Mouse (Mus musculus) heart, postnatal 14 days (tissue): ENCODE results near the gene Cfap157. TPM values are rescaled to one million over a fixed set of nuclear protein-coding genes. Genes with fewer than 3 reads are reported as not detected.

Source experiments
- DNase-seq, 2 experiments: peaks; one replicate each; pipeline ENCODE4 v3.0.0; 2021 to 2022
- intact Hi-C: fragments of 180-260 bp; cut with DNase I; formaldehyde crosslinking; loops from one replicate; pipeline ENCODE4 v1.15.1; 2025
- total RNA-seq, 2 experiments: library from RNA; stranded (reverse); gene quantifications; 2 replicates each; pipeline ENCODE4 v1.2.3; 2021

Cfap157 gene
- total RNA-seq, 2 experiments from 2014 or later = 0.17 to 0.24 TPM

DNA sequence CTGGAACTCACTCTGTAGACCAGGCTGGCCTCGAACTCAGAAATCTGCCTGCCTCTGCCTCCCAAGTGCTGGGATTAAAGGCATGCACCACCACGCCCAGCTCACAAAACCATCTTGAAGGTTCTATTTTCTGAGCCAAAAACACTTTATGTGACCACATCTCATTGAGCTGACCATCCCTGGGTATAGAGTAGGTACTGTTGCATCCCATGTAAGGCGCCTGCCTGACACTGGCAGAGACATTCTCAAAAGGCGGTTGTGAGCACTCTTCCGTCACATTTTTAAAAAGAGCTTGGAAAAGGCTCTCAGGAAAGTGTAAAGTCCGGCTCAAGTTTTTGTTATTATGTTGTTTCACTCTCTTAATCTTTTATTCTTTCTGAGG lies 27.6 kb downstream of the Cfap157 start:
- intact Hi-C loops = loop anchor here (1.0 kb wide), 1 partner anchor 43 kb away; the partner anchor contains the start of gene Cdk9

DNA sequence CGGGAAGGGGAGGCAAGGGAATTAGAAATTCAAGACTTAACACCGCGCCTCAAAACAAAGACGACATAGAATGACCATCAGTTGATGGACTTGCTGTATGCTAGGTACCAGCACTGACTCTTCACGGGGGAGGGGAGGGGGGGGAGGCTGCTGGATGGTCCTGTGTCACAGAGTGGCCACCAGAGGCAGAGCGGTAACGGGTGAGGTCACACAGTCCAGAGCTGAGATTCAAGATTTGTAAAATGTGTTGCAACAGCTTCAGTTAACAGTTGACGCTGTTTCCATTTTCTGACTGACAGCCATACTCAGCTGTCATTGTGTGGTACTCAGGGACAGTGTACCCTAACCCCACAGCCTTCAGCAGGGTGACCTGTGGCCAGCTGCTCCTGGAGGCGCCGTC lies 32.0 kb downstream of the Cfap157 start:
- intact Hi-C loops = no loop called here
- no peak for DNase-seq

More for the DNA sequence above, 27.6 kb downstream of the Cfap157 start:
- DNase-seq = no peak

DNA sequence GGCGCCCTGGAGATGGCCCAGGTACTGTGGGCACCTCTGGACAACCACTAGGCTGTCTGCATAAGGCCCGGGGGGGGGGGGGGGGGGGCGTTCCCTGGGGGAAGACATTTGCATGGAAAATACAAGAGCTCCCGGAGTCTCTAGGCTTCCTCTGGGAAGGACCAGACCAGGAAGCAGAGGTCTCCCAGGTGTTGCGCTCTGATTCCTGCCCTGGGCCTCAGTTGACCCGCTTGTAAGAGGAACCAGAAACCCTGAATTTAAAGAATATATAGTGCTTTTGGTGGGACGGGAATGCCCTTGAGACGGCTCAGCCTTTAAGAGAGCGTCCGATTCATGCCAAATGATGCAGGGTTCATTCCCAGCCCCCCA lies 32.6 kb downstream of the Cfap157 start:
- DNase-seq = no peak
- intact Hi-C loops = no loop called here

DNA sequence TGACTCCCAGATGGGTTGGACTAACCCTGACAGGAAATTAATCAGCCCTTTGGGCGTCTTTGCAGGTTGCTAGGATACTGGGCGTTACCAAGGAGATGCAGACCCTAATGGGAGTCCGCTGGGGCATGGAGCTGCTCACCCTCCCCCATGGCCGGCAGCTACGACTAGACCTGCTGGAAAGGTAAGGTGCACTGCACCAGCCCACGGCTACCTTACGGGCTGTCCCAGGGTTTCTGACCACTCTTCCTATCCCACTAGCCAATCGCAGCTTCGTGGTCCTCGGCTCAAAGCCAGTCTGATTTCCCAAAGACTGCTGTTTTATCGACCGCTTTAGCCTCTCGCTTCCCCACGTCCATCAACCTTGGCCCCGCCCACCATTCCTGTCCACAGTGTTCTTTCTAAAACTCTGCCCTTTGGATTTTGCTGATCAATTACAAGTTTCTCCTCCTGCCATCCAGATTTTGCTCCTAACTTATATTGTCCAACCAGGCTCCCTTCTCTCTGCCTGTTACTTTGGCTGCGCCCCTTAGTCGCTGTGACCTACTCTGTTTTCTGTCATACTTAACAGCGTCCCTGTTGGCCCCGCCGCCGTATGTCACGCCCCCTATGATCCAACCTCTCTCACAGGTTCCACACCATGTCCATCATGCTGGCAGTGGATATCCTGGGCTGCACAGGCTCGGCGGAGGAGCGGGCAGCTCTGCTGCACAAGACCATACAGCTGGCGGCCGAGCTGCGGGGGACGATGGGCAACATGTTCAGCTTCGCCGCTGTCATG lies 33.2 kb downstream of the Cfap157 start:
- DNase-seq = peak in 1 of 2 experiments; percentile 57
- intact Hi-C loops = no loop called here

DNA sequence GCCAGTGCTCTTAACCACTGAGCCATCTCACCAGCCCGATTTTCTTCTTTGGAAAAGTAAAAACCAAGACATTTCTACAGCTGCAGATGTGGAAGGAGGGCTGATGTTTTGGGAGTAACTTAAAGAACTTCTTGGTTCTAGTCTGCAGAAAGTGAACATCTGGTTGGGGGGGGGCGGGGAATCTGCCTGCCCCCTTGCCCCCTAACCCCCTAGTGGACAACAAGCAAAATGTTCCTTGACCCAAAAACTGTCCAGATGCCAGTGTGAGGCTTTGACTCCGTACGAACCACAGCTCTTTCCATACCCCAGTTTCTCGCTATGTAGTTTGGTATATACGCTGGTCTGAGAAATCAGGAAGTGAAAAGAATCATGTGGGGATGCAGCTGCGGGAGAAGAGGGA lies 34.0 kb downstream of the Cfap157 start:
- intact Hi-C loops = no loop called here

DNA sequence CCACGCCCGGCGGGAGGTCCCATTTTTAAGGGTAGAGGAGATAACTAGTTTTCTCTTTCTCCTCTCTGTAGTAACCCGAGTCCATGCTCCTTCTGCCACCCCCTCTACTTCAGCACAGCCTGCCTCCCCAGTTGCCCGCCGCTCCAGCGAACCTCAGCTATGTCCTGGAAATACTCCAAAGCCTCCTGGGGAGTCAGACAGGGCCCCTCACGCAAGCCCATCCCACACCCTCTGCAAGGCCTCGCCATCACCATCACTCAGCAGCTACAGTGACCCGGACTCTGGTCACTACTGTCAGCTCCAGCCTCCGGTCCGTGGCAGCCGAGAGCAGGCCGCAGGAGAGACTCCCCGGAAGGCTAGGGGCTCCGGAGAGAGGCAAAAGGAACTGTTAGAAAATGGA lies 35.1 kb downstream of the Cfap157 start:
- intact Hi-C loops = loop anchor here (5.0 kb wide), 1 partner anchor 117 kb away; no protein-coding TSS in a partner anchor
- DNase-seq = no peak

More for the DNA sequence above, 34.0 kb downstream of the Cfap157 start:
- no peak for DNase-seq

DNA sequence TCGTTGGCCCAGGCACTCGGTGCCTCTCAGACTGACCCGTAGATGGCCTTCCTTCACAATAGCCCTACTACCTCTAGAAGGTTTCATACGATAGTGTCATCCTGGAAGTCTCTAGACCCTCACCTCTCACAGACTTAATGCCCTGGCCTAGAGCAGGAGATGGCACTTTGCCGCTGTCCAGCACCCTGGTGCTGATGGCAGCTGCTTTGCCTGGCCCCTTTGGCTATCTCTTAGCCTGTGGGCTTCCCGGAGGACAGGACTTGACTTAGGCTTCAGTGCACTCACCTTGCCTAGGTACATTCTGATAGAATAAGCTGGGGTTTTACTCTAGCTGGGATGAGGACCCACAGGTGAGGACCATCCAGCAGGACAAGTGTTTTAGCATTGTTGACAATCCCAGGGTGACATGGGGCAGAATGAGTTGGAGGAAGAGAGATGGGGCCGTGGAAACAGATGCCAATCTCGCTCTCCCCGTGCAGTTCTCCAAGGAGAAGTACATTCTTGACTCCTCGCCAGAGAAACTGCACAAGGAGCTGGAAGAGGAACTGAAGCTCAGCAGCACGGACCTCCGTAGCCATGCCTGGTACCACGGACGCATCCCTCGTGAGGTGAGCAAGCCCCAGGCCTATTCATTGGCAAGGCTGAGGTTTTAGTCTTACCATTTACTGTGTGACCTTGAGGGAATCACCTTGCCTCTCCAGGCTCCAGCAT lies 39.8 kb downstream of the Cfap157 start:
- intact Hi-C loops = no loop called here
- no peak for DNase-seq

DNA sequence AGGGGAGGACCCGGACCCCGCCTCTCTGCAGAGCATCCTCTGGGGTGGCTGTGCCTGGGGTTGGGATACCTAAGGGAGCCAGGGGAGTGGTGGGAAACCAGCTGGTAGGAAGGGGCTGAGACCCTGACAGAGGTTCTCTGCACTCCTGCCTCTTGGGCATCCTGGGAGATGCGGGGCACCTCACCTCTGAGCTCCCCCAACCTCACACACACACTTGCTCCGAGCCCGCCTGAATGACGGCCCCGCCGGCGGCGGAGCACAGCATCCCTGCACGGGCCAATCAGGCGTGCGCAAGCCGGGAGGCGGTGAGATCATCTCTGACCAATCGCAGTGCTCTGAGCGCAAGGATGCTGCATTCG lies 42.1 kb downstream of the Cfap157 start:
- intact Hi-C loops = no loop called here
- DNase-seq = no peak

DNA sequence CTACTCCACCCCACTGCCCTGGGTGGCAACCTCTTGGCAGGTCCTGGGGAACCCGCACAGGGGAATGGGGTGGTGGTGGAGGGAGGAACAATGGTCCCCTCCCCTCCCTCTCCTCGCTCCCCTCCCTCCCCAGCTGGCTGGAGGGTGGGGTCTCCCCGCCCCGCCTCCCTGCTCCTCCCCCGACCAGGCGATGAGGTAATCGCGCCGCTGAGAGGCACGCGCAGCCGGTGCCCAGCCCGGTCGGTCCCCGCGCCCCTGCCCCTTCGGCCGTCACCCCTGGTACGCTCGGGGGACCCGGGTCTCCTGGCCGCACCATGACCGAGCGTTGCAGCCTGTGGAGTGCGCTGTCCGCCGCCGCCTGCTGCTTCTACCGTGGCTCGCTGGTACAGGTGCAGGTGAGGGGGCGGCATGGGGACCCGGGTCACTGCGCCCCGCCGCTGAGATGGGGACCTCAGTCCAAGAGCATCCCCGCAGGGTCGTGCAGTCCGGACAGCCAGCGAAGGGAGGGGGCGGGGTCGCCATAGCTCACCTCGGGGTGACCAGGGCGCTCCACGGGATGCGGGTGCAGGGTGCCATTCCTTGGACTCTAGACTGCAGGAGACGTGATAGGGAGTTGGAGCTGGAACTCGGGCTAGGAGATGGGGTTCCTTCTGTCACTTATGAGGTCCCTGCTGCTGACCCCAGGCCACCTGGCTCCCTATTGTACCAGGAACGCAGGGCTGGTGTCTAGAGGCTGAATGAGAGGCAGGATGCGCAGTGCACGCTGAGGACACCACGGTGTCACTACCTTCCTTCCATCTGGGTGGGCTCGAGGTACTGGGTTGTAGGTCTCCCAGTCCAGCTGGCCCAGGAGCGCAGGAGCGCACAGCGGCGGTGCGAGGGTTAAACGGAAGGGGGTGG lies 42.7 kb downstream of the Cfap157 start:
- intact Hi-C loops = no loop called here
- DNase-seq = peak; percentile 57 to 60

DNA sequence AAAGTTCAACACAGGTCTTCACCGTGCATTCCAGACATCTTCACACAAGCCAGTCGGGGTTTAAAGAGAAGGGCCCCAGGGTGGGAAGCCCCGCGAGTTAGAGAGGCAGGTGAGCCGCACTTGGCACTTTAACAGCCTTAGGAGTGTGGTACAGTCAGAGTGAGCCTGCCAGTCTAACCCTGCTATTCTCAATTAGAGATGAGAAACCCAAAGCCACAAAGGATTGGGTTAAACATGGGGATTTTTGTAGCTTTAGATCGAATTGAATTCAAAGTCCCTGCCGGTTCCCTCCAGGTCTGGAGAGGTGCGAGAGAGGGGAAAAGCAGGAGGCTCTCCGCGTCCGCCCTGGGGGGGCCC lies 43.3 kb downstream of the Cfap157 start, which contains the start of gene 6330409D20Rik:
Gene 6330409D20Rik, minus strand, starts transcription at position 101 of the 357 bp plus-strand sequence.
- intact Hi-C loops = no loop called here
- DNase-seq = no peak

DNA sequence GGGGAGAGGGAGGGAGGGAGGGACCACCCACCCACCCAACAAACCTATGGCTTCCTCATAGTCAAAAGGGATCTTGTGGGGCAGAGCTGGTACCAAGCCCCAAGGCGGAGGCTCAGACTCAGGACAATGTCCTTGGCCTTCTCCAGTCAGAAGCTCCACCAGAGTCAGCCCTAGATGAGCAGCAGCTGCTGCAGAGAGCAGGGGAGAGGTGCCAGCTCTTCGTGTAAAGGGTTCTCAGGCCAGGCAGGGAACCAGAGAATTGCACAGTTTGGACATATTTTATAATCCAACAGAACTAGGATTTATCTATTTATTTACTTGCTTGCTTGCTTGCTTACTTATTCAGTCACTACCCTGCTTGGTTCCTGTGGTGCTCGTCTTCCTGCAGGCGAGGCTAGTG lies 44.9 kb downstream of the Cfap157 start:
- intact Hi-C loops = no loop called here
- no peak for DNase-seq

DNA sequence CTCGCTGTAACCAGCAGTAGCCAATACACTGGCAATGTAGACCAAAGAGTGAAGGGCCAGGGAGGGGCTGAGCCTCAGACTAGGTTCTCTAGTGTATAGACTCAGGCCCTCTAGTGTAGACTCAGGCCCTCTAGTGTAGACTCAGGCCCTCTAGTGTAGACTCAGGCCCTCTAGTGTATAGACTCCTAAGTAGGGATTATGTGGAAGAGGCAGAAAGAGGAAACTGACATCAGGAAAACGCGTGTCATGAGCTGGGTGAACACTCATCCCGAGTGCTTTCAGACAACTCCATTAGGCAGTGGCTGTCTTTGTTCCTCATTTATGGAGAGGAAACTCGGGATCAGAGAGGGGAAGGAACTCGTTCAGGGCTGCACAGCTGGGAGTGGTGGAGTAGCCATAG lies 47.2 kb downstream of the Cfap157 start:
- no peak for DNase-seq
- intact Hi-C loops = no loop called here

DNA sequence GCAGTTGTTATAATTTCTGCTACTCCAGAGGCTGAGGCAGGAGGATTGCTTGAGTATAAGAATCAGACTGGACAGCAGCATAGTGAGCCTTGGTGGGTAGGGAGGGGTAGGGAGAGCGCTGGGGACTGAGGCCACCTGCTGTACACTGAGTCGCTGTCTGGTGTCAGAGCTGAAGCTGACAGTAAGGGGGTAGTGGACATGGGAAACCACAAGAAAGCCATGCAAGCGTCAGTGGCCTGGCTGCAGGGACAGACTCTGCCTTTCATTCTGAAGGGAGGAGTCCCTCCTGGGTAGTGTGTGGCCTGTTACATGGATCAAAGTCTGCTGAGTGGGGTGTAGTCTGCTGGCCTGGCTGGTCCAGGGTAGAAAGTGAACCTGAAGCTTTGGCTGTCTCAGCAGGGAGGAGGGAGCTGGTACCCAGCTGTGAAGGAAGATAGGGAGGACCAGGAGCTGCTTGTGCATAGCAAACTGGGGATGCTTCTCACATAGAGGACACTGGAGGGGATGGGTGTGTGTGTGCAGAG lies 47.9 kb downstream of the Cfap157 start:
- intact Hi-C loops = no loop called here
- DNase-seq = no peak

DNA sequence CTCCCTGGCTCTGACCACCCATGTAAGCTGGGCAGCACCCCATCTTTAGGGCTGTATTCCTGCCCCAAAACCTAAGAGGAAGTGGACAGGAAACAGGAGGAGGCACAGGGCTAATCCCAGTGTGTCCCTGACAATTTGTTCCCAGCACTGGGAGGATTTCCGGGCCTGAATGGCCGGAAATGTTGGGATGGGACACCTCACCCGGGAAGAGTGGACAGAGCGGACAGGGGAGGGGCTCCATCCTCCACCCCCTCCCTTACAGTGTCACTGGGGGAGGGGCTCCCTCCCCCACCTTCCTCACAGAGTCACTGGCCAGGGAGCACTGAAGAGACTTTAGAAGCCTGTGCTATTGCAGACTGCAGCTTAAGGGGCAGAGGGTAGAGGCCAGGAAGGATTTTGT lies 49.3 kb downstream of the Cfap157 start:
- intact Hi-C loops = no loop called here
- peak; percentile 73 to 78 for DNase-seq

DNA sequence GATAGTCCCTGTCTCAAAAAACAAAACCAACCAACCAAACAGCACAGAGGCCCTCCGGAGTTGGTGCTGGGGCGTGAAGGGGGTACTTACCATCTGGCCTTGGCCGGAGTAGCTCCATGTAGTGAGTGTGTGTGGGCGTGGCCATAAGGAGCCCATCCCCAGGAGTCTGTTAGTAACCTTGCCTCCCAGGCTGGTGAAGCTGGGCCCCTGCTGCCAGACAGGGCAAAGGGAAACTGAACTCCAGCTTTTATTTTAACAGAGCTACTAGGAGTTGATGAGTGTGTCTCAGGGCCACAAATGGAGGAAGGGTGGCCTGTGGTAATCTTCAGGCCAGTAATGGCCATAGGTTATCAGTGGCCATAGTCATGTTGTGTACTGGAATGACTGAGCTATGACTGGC lies 49.7 kb downstream of the Cfap157 start:
- no peak for DNase-seq
- intact Hi-C loops = no loop called here

DNA sequence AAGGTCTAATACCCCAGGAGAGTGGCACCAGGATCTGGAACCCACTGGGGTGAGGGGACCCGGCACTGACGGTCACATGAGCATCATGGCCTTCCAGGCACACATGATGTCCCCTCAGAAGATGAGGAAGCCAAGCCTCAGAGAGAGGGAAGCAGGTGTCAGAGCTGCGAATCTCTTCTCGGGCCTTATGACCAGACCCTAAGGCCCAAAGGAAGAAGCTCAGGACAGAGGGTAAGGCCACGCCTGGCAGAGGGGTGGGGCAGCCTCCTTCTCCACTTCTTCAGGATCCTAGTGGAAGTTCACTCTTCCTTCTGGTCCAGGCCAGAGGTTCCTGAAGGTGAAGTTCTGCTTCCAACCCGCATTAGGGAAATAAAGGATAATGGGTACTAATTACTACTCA lies 51.5 kb downstream of the Cfap157 start:
- intact Hi-C loops = no loop called here
- no peak for DNase-seq

DNA sequence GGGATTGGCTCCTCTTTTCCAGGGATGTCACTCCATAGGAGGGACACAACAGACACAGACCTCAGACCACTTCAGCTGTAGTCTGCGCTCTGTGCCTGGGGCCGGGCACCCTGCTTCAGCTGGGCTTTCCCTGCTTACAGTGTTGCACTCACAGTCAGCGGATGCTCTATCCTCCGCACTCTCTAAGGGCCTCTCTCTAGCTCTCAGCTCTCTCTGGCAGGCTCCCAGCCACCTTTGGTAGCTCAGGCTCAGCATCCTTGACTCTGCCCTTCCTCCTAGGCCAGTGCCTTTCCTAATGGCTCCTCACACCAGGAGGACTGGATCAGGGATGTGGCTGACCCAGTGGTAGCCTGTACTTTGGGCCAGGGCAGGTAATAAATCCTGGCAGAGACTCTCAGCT lies 52.3 kb downstream of the Cfap157 start:
- peak in 1 of 2 experiments; percentile 52 for DNase-seq
- intact Hi-C loops = no loop called here

DNA sequence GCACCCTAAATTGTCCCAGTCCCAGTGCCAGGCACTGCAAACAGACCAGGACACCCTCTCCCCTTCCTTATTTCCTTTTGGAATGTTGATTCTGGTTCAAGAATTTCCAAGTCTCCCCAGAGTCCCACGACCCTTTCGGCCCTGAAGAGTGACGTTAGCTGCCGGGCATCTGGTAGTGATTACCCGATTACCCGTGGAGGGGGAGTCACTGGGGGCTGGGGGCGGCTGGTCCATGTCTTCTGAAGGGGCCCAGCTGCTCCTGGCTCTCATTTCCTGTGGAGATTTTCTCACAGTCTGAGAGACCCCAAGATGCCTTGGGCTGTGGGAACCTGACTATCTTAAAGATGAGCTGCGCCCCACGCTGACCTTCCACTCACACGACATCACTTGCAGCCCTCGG lies 53.4 kb downstream of the Cfap157 start:
- peak in 1 of 2 experiments; percentile 58 for DNase-seq

DNA sequence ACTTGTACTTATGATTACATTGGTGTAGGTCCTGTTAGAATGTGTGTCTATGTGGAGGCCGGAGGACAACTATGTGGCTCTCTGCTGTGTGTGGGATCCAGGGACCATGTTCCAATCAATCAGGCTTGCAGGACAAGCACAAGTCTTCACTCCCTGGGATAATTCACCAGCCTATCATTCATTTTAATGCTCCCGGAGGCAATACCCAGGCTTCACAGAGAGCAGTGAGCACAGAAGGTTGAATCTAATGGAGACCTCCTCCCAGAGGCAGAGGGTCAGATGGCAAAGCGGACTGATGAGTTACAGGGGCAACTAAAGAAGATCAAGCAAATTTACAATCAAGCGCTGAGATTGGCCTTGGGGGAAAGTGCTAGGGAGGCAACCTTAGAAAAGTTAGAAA lies 54.7 kb downstream of the Cfap157 start:
- intact Hi-C loops = loop anchor here (2.0 kb wide), 1 partner anchor 17 kb away; the partner anchor contains the start of gene Cdk9
- DNase-seq = no peak

More for the DNA sequence above, 53.4 kb downstream of the Cfap157 start:
- intact Hi-C loops = no loop called here

DNA sequence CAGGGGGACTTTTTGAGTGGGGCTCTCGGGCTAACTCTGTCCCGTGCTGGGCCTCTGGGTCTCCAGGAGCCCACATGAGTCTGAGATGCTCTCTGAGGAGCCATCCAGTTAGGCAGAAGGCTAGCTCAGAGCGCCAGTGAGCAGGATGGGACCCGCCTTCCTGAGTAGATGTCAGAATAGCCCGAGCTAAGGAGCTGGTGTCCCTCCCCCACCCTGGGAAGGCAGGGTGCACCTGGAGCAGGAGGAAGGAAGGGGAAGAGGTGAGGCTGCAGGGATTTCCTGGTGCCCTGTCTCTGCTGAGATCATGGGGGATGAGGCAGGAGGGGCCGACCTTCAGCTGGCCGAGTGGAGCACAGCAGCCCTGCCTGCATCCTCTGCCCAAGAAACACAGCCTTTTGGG lies 55.8 kb downstream of the Cfap157 start:
- DNase-seq = peak; percentile 63 to 67
- intact Hi-C loops = loop anchor here (2.0 kb wide), 1 partner anchor 16 kb away; the partner anchor contains the start of gene Cdk9

DNA sequence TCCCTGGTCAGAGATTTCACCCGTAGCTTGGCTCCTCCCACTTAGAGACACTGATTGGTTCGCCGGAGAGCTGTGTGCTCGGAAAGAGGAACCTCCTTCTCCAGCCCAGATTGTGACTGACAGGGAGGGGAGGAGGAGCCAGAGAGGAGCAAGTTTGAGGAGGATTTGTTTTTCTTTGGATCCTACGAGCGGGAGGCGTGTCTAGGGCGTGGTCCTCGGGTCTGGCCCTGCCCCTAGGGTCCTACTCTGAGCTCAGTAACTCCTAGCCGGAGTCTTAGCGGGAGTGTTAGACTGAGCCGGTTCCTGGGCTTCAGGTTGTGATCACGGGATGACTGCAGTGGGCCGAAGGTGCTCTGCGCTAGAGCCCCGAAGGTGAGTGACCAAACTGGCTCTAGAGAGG lies 56.8 kb downstream of the Cfap157 start:
- intact Hi-C loops = no loop called here

More for the DNA sequence above, 56.8 kb downstream of the Cfap157 start:
- peak; percentile 91 to 94 for DNase-seq
